Mouse (Mus musculus) limb, embryonic 10.5 days (tissue): ENCODE data around the gene Pex14. TPM values are rescaled to one million over a fixed set of nuclear protein-coding genes. Genes with fewer than 3 reads are reported as not detected.

ENCODE experiments used
- polyA plus RNA-seq: library from polyadenylated mRNA; unstranded; fragments of >200 nt; fragmentation: Nextera tagmentation; extraction: Ambion mirVana; gene quantifications from 2 replicates; pipeline ENCODE4 v1.2.1, GENCODE M21; 2016

Gene Pex14
- polyA plus RNA-seq, 1 experiment from 2014 or later, result 66.1 TPM

Other genes with a start within 250 kb of the Pex14 start
- 30.6 and 33.8 TPM in 2 replicates for gene Dffa, start 4.3 kb upstream of the Pex14 start, polyA plus RNA-seq
- 0.23 and 0.24 TPM in 2 replicates for gene Cort, start 26.9 kb upstream of the Pex14 start, polyA plus RNA-seq
- gene Cenps, start 37.8 kb upstream of the Pex14 start, polyA plus RNA-seq, result 56.2 and 59.6 TPM in 2 replicates
- 159 and 173 TPM in 2 replicates for gene Pgd, start 66.9 kb upstream of the Pex14 start, polyA plus RNA-seq
- 31.4 and 38.2 TPM in 2 replicates for gene Kif1b, start 207.8 kb upstream of the Pex14 start, polyA plus RNA-seq